Mouse (Mus musculus): ENCODE results near the gene Gan.

- TF ChIP-seq CTCF (IDR thresholded peaks at IDR 0.05; ENCODE audit: low read depth) (no peak), EP300 (IDR thresholded peaks at IDR 0.05; ENCODE audit: low read depth) (no peak)
Measured at GRCm38 (mm10) chr8:117248341-117248740, 90.4 kb downstream of the Gan start.
